Mouse (Mus musculus): ENCODE measurements around the gene Gm8068.
"Not testable (repeated sequence)": the region's sequence is repeated elsewhere in the genome, so short reads cannot be mapped to it uniquely, and the experiment has no call there.

Gene Gm8068

DNA sequence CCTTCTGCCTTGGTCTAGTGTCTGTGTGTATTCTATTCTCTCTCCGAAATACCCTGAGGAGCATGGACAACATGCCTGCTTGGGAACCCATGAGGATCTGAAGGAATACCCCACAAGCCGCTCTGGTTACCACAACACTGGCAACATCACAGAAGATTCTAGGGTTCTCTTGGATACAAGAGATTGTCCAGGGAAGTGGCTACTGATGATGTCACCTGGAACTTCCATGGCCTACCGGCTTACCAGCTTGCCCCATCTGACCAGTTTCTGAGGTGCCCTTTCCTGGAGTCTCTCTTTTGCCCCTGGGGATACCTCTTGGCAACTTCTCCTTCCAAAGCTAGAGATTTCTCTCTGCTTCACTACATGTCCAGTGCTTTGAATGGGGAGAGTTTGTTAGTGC is at the start of gene Gm8068:
Gm8068 (minus strand) TSS at position 101 of the 400 bp plus-strand sequence.
- DNase-seq (ENCODE audit: low read depth, low spot score); H3K27me3 ChIP-seq (ENCODE audit: control insufficient read depth, insufficient read depth, low read length, poor library complexity, severe bottlenecking); H3K36me3 ChIP-seq (ENCODE audit: control insufficient read depth, insufficient read depth, low read length, poor library complexity, severe bottlenecking): not testable (repeated sequence)

DNA sequence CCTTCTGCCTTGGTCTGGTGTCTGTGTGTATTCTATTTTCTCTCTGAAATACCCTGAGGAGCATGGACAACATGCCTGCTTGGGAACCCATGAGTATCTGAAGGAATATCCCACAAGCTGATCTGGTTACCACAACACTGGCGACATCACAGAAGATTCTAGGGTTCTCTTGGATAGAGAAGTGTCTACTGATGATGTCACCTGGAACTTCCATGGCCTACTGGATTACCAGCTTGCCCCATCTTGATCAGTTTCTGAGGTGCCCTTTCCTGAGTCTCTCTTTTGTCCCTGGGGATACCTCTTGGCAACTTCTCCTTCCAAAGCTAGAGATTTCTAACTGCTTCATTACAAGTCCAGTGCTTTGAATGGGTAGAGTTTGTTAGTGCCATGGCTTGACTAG is 48.8 kb upstream of the Gm8068 start, which contains the start of gene Gm7929:
Gm7929 (minus strand) TSS at position 101 of the 400 bp plus-strand sequence.
- DNase-seq (ENCODE audit: low read depth, low spot score); H3K36me3 ChIP-seq (ENCODE audit: control insufficient read depth, insufficient read depth, low read length, poor library complexity, severe bottlenecking); H3K27me3 ChIP-seq (ENCODE audit: control insufficient read depth, insufficient read depth, low read length, poor library complexity, severe bottlenecking): not testable (repeated sequence)

DNA sequence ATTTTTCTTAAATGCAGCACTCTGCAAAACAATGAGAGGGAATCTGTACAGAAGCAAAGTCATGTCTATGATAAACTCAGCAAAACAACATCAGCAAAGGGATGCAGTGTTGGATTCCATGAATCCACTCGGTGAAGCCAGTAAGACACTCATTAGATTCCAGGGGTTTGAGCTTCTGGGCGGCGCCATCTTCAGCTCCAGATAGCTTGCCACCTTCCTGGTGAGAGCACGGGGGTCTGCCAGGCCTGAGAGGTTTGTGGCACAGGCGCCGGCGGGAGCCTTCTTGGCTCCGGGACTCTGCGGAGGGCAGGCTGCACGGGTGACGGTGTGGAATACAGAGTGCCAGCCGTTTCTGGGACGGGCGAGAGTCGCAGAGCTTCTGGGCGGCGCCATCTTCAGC is 21.8 kb upstream of the Gm8068 start:
- H3K36me3 ChIP-seq (ENCODE audit: control insufficient read depth, insufficient read depth, low read length, poor library complexity, severe bottlenecking); DNase-seq (ENCODE audit: low read depth, low spot score): not testable (repeated sequence)

DNA sequence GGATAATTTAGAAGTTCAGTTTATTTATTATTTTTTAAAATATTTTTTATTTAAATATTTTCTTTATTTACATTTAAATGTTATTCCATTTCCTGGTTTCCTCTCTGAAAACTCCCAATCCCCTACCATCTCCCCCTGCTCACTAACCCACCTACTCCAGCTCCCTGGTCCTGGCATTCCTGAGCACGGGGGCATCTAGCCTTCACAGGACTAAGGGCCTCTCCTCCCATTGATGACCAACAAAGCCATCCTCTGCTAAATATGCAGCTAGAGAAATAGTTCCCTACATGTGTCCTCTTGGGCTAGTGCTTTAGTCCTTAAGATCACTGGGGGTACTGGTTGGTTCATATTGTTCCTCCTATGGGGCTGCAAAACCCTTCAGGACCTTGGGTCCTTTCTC is 15.5 kb upstream of the Gm8068 start:
- DNase-seq (ENCODE audit: low read depth, low spot score); H3K36me3 ChIP-seq (ENCODE audit: control insufficient read depth, insufficient read depth, low read length, poor library complexity, severe bottlenecking): not testable (repeated sequence)

More for the DNA sequence above, 21.8 kb upstream of the Gm8068 start:
- H3K27me3 ChIP-seq (ENCODE audit: control insufficient read depth, insufficient read depth, low read length, poor library complexity, severe bottlenecking), result not testable (repeated sequence)

DNA sequence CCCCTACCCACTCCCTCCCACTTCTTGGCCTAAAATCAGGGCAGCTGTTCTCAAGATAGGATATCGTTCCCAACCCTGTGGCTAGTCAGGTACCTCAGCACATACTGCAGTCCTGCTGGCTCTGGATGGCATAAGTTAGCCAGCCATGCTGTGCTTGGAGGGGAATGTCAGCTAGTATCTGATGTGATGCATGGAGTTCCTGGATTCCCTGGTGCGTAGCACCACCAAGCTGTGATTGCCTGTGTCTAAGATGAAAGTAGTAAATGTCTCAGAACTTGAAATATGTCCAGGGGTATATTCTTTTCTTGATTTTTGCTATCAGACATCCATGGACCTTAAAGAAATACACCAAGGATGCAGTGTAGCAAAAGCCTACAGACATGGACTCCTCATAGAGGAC is 53.5 kb downstream of the Gm8068 start:
- not testable (repeated sequence) for H3K27me3 ChIP-seq (ENCODE audit: control insufficient read depth, insufficient read depth, low read length, poor library complexity, severe bottlenecking); H3K36me3 ChIP-seq (ENCODE audit: control insufficient read depth, insufficient read depth, low read length, poor library complexity, severe bottlenecking); DNase-seq (ENCODE audit: low read depth, low spot score)

More for the DNA sequence above, 15.5 kb upstream of the Gm8068 start:
- H3K27me3 ChIP-seq (ENCODE audit: control insufficient read depth, insufficient read depth, low read length, poor library complexity, severe bottlenecking), result not testable (repeated sequence)
